Mouse (Mus musculus) heart, embryonic 10.5 days (tissue): ENCODE data around the gene Kif19a. TPM values are rescaled to one million over a fixed set of nuclear protein-coding genes. Genes with fewer than 3 reads are reported as not detected.

Experiments
- DNase-seq: peaks from one replicate; pipeline ENCODE4 v3.0.0-alpha.2; 2017; ENCODE audit warnings: low spot score
- H3K27ac ChIP-seq: fragments of 300-500 bp; sonication (generic); 2 replicates; pipeline ENCODE4 v1.5.1; 2016; ENCODE audit warnings: mild to moderate bottlenecking
- H3K27me3 ChIP-seq: fragments of 300-500 bp; sonication (generic); 2 replicates; pipeline ENCODE4 v1.6.1; 2016; ENCODE audit warnings: mild to moderate bottlenecking; ENCODE audit not compliant: poor library complexity, insufficient read depth, severe bottlenecking
- H3K36me3 ChIP-seq: fragments of 300-500 bp; sonication (generic); 2 replicates; pipeline ENCODE4 v1.6.1; 2016; ENCODE audit warnings: mild to moderate bottlenecking, moderate library complexity
- H3K4me1 ChIP-seq: fragments of 300-500 bp; sonication (generic); 2 replicates; pipeline ENCODE4 v1.6.1; 2016; ENCODE audit warnings: mild to moderate bottlenecking
- H3K4me3 ChIP-seq: fragments of 300-500 bp; sonication (generic); 2 replicates; pipeline ENCODE4 v1.5.1; 2016; ENCODE audit warnings: mild to moderate bottlenecking, moderate library complexity
- H3K9me3 ChIP-seq: fragments of 300-500 bp; sonication (generic); 2 replicates; pipeline ENCODE4 v1.6.1; 2016; ENCODE audit warnings: mild to moderate bottlenecking, moderate library complexity
- WGBS: fragments of 180-500 bp; shearing (Covaris S2); methylation state at CpG from one replicate; pipeline ENCODE4 v1.1.7; 2016; 5-methylcytosine and 5-hydroxymethylcytosine counted together
- polyA plus RNA-seq: library from polyadenylated mRNA; unstranded; fragments of >200 nt; fragmentation: Nextera tagmentation; extraction: Ambion mirVana; gene quantifications from 2 replicates; pipeline ENCODE4 v1.2.1, GENCODE M21; 2016

The Kif19a gene
- polyA plus RNA-seq, 1 experiment from 2014 or later = 0.14 TPM

GRCm38 (mm10) chr11:114789716-114790115 lies 24.5 kb downstream of the Kif19a start:
- Histone ChIP-seq H3K27ac (no peak overlapping the region), H3K4me1 (peaks cover 39% of the 10 kb centered on the region), H3K27me3 (peaks cover 100% of the 10 kb centered on the region), H3K36me3 (no peaks in the 10 kb centered on the region), H3K4me3 (0 out of 2 replicates have a peak overlapping the region, but pooled peaks have one; percentile 41), H3K9me3 (no peaks in the 10 kb centered on the region)
- WGBS = 52% methylated on average over 9 of the region's 9 CpGs
- DNase-seq = no peak

- H3K36me3 ChIP-seq = no peaks in the 10 kb centered on the region
- H3K4me3 ChIP-seq = no peak overlapping the region
- DNase-seq = no peak
- peaks cover 42% of the 10 kb centered on the region for H3K4me1 ChIP-seq
- no peaks in the 10 kb centered on the region for H3K9me3 ChIP-seq
- H3K27me3 ChIP-seq = peaks cover 100% of the 10 kb centered on the region
- WGBS = 56% methylated on average over 12 of the region's 12 CpGs
- no peak overlapping the region for H3K27ac ChIP-seq
Measured at GRCm38 (mm10) chr11:114790171-114790570, 25.0 kb downstream of the Kif19a start.

GRCm38 (mm10) chr11:114790841-114791240 lies 25.7 kb downstream of the Kif19a start:
- Histone ChIP-seq H3K36me3 (no peaks in the 10 kb centered on the region), H3K4me3 (peak overlapping the region; percentile 61), H3K4me1 (peaks cover 48% of the 10 kb centered on the region), H3K27me3 (peaks cover 98% of the 10 kb centered on the region), H3K27ac (no peak overlapping the region), H3K9me3 (no peaks in the 10 kb centered on the region)
- DNase-seq = no peak
- WGBS = 14% methylated on average over 4 of the region's 4 CpGs

GRCm38 (mm10) chr11:114791351-114791889 lies 26.2 kb downstream of the Kif19a start:
- Histone ChIP-seq H3K9me3 (no peaks in the 10 kb centered on the region), H3K4me3 (peak overlapping the region; percentile 61), H3K4me1 (peaks cover 48% of the 10 kb centered on the region), H3K27me3 (peaks cover 97% of the 10 kb centered on the region), H3K36me3 (no peaks in the 10 kb centered on the region), H3K27ac (no peak overlapping the region)
- WGBS = 2% methylated on average over 49 of the region's 50 CpGs
- DNase-seq = no peak

GRCm38 (mm10) chr11:114791891-114792411 lies 26.8 kb downstream of the Kif19a start:
- H3K9me3 ChIP-seq = no peaks in the 10 kb centered on the region
- DNase-seq = no peak
- H3K4me3 ChIP-seq = peak overlapping the region; percentile 61
- WGBS = 1% methylated on average over 59 of the region's 59 CpGs
- peak overlapping the region; percentile 57 for H3K27ac ChIP-seq
- H3K36me3 ChIP-seq = no peaks in the 10 kb centered on the region
- H3K4me1 ChIP-seq = peaks cover 45% of the 10 kb centered on the region
- H3K27me3 ChIP-seq = peaks cover 95% of the 10 kb centered on the region

- peaks cover 92% of the 10 kb centered on the region for H3K27me3 ChIP-seq
- no peaks in the 10 kb centered on the region for H3K9me3 ChIP-seq
- no peak overlapping the region for H3K4me3 ChIP-seq
- no peak for DNase-seq
- peaks cover 45% of the 10 kb centered on the region for H3K4me1 ChIP-seq
- no peak overlapping the region for H3K27ac ChIP-seq
- WGBS = 43% methylated on average over 5 of the region's 5 CpGs
- no peaks in the 10 kb centered on the region for H3K36me3 ChIP-seq
Measured at GRCm38 (mm10) chr11:114792931-114793494, 27.8 kb downstream of the Kif19a start.

- WGBS = 64% methylated on average over 19 of the region's 19 CpGs
- no peak overlapping the region for H3K4me3 ChIP-seq
- H3K9me3 ChIP-seq = no peaks in the 10 kb centered on the region
- no peaks in the 10 kb centered on the region for H3K36me3 ChIP-seq
- peaks cover 82% of the 10 kb centered on the region for H3K27me3 ChIP-seq
- H3K27ac ChIP-seq = no peak overlapping the region
- DNase-seq = no peak
- H3K4me1 ChIP-seq = peaks cover 40% of the 10 kb centered on the region
Measured at GRCm38 (mm10) chr11:114793868-114794545, 28.8 kb downstream of the Kif19a start.

- Histone ChIP-seq H3K4me3 (no peak overlapping the region), H3K9me3 (no peaks in the 10 kb centered on the region), H3K36me3 (no peaks in the 10 kb centered on the region), H3K27me3 (peaks cover 75% of the 10 kb centered on the region), H3K4me1 (peaks cover 33% of the 10 kb centered on the region), H3K27ac (no peak overlapping the region)
- 44% methylated on average over 4 of the region's 4 CpGs for WGBS
- no peak for DNase-seq
Measured at GRCm38 (mm10) chr11:114794691-114795090, 29.5 kb downstream of the Kif19a start.

GRCm38 (mm10) chr11:114795231-114795746 lies 30.1 kb downstream of the Kif19a start:
- Histone ChIP-seq H3K4me1 (peaks cover 28% of the 10 kb centered on the region), H3K4me3 (peak overlapping the region; percentile 49), H3K27ac (no peak overlapping the region), H3K27me3 (peaks cover 69% of the 10 kb centered on the region), H3K36me3 (no peaks in the 10 kb centered on the region), H3K9me3 (no peaks in the 10 kb centered on the region)
- WGBS = 2% methylated on average over 7 of the region's 7 CpGs
- DNase-seq = no peak

GRCm38 (mm10) chr11:114795848-114796322 lies 30.7 kb downstream of the Kif19a start, which contains the start of gene Btbd17:
Gene Btbd17, minus strand, starts transcription at chr11:114795945.
- peak within 1 kb of the TSS; percentile 49 for H3K4me3 ChIP-seq
- DNase-seq = no peak
- H3K4me1 ChIP-seq = peaks cover 28% of the 10 kb centered on the region
- H3K27me3 ChIP-seq = peaks cover 63% of the 10 kb centered on the region
- no peaks in the 10 kb centered on the region for H3K36me3 ChIP-seq
- H3K9me3 ChIP-seq = no peaks in the 10 kb centered on the region
- no peak within 1 kb of the TSS for H3K27ac ChIP-seq
- WGBS = 11% methylated on average over 4 of the region's 4 CpGs

- H3K36me3 ChIP-seq = no peaks in the 10 kb centered on the region
- no peak overlapping the region for H3K4me3 ChIP-seq
- no peaks in the 10 kb centered on the region for H3K9me3 ChIP-seq
- no peak overlapping the region for H3K27ac ChIP-seq
- WGBS = 83% methylated on average over 7 of the region's 7 CpGs
- H3K27me3 ChIP-seq = peaks cover 50% of the 10 kb centered on the region
- peaks cover 15% of the 10 kb centered on the region for H3K4me1 ChIP-seq
- no peak for DNase-seq
Measured at GRCm38 (mm10) chr11:114797176-114797575, 32.0 kb downstream of the Kif19a start.

GRCm38 (mm10) chr11:114797981-114798380 lies 32.8 kb downstream of the Kif19a start:
- Histone ChIP-seq H3K27me3 (peaks cover 48% of the 10 kb centered on the region), H3K4me3 (no peak overlapping the region), H3K4me1 (peaks cover 20% of the 10 kb centered on the region), H3K27ac (no peak overlapping the region), H3K36me3 (no peaks in the 10 kb centered on the region), H3K9me3 (no peaks in the 10 kb centered on the region)
- 78% methylated on average over 3 of the region's 3 CpGs for WGBS
- no peak for DNase-seq

GRCm38 (mm10) chr11:114798624-114799023 lies 33.4 kb downstream of the Kif19a start, which contains the start of gene Gpr142:
Gene Gpr142, plus strand, starts transcription at chr11:114798924.
- peaks cover 45% of the 10 kb centered on the region for H3K27me3 ChIP-seq

More at GRCm38 (mm10) chr11:114798624-114799023, 33.4 kb downstream of the Kif19a start, which contains the start of gene Gpr142:
- Histone ChIP-seq H3K27ac (no peak within 1 kb of the TSS), H3K4me1 (peaks cover 24% of the 10 kb centered on the region), H3K9me3 (no peaks in the 10 kb centered on the region), H3K4me3 (no peak within 1 kb of the TSS), H3K36me3 (no peaks in the 10 kb centered on the region)
- DNase-seq = no peak
- 84% methylated on average over 3 of the region's 3 CpGs for WGBS
